Mouse (Mus musculus) megakaryocyte, embryonic 14.5 days (primary cell): ENCODE data around the gene Cbx6. TPM values are rescaled to one million over a fixed set of nuclear protein-coding genes. Genes with fewer than 3 reads are reported as not detected.
A peak's percentile ranks its signal among the peaks of the same experiment; 100 is the strongest.

ENCODE experiments used
- H3K27me3 ChIP-seq: replicated peaks from 2 replicates; pipeline ENCODE3; 2012; ENCODE audit warnings: inconsistent platforms
- H3K36me3 ChIP-seq: replicated peaks from 2 replicates; pipeline ENCODE3; 2012; ENCODE audit warnings: low read length, inconsistent platforms, mixed read lengths
- H3K4me1 ChIP-seq: 2 replicates; pipeline ENCODE4 v1.6.1; 2012; ENCODE audit warnings: inconsistent platforms
- H3K4me3 ChIP-seq: replicated peaks from 2 replicates; pipeline ENCODE3; 2012; ENCODE audit warnings: moderate library complexity, mild to moderate bottlenecking, inconsistent platforms
- H3K9me3 ChIP-seq: 2 replicates; pipeline ENCODE4 v1.6.1; 2012; ENCODE audit warnings: inconsistent platforms
- FLI1 ChIP-seq: IDR thresholded peaks from 2 replicates; pipeline ENCODE4 v1.6.1; 2012; ENCODE audit warnings: low read length, inconsistent platforms, mixed read lengths
- polyA plus RNA-seq: library from polyadenylated mRNA; stranded (reverse); fragments of >175 nt; gene quantifications from 2 replicates; pipeline ENCODE4 v1.2.3, GENCODE M21; 2012; ENCODE audit warnings: low replicate concordance; ENCODE audit not compliant: insufficient read depth

Cbx6 gene
- polyA plus RNA-seq, 1 experiment = 17.1 TPM

GRCm38 (mm10) chr15:79774117-79775027 is 60.1 kb downstream of the Cbx6 start:
- peaks cover 73% of the 10 kb centered on the region for H3K4me1 ChIP-seq
- H3K27me3 ChIP-seq = peaks cover 8% of the 10 kb centered on the region
- peak overlapping the region; percentile 100 for H3K4me3 ChIP-seq
- H3K36me3 ChIP-seq = peaks cover 9% of the 10 kb centered on the region
- peaks cover 7% of the 10 kb centered on the region for H3K9me3 ChIP-seq
- TF ChIP-seq FLI1 = no peak

Other genes starting within 250 kb of the Cbx6 start
- gene Dmc1, start 229.6 kb downstream of the Cbx6 start, polyA plus RNA-seq = not detected in 2 replicates
- gene Fam227a, start 175.7 kb downstream of the Cbx6 start, polyA plus RNA-seq = 0.38 and 2.9 TPM in 2 replicates
- gene Cby1, start 175.5 kb downstream of the Cbx6 start, polyA plus RNA-seq = 122 and 127 TPM in 2 replicates
- 60.9 and 120 TPM in 2 replicates for gene Tomm22, start 163.8 kb downstream of the Cbx6 start, polyA plus RNA-seq
- 5.4 and 16.7 TPM in 2 replicates for gene Josd1, start 146.8 kb downstream of the Cbx6 start, polyA plus RNA-seq
- 42.4 and 70.4 TPM in 2 replicates for gene Gtpbp1, start 143.8 kb downstream of the Cbx6 start, polyA plus RNA-seq
- 27.2 and 34.9 TPM in 2 replicates for gene Sun2, start 92.2 kb downstream of the Cbx6 start, polyA plus RNA-seq
- gene Dnal4, start 56.8 kb downstream of the Cbx6 start, polyA plus RNA-seq = 23.4 and 30.0 TPM in 2 replicates
- 0.03 TPM in 1 of 2 replicates, not detected in the other for gene Nptxr, start 29.9 kb downstream of the Cbx6 start, polyA plus RNA-seq
- gene Npcd, start 451 bp downstream of the Cbx6 start, polyA plus RNA-seq = 0.09 TPM in 1 of 2 replicates, not detected in the other
- 0.81 and 1.1 TPM in 2 replicates for gene Apobec3, start 57.0 kb upstream of the Cbx6 start, polyA plus RNA-seq
- 2.2 and 5.7 TPM in 2 replicates for gene Cbx7, start 136.4 kb upstream of the Cbx6 start, polyA plus RNA-seq
- 107 and 125 TPM in 2 replicates for gene Pdgfb, start 180.3 kb upstream of the Cbx6 start, polyA plus RNA-seq